Mouse (Mus musculus): ENCODE results near the gene Pou3f1. TPM values are rescaled to one million over a fixed set of nuclear protein-coding genes. Genes with fewer than 3 reads are reported as not detected.

Gene Pou3f1
- polyA plus RNA-seq, 1 experiment from 2014 or later: 0.10 TPM

GRCm38 (mm10) chr4:124631456-124631855, 25.2 kb upstream of the Pou3f1 start:
- no peaks in the 10 kb centered on the region; the same call in 1 of the 2 replicates for H3K27me3 ChIP-seq (replicated peaks; ENCODE audit: insufficient read depth, low read length)
- no peak overlapping the region for H3K9ac ChIP-seq (replicated peaks; ENCODE audit: low read depth)
- H3K4me2 ChIP-seq (replicated peaks; ENCODE audit: low read depth, low read length): no peak overlapping the region
- no peak for ATAC-seq
- no peak overlapping the region for H3K4me3 ChIP-seq (ENCODE audit: low read depth, low read length)
- TF ChIP-seq EP300 (IDR thresholded peaks at IDR 0.05): no peak
- no peak for TF ChIP-seq CTCF (IDR thresholded peaks at IDR 0.05)
- H3K36me3 ChIP-seq (ENCODE audit: insufficient read depth, low read length): no peaks in the 10 kb centered on the region
- H3K4me1 ChIP-seq (ENCODE audit: insufficient read depth, low read depth, low read length): no peaks in the 10 kb centered on the region
- WGBS: 41% methylated on average over 4 of the region's 4 CpGs
- no peaks in the 10 kb centered on the region for H3K9me3 ChIP-seq (ENCODE audit: low read length)
- H3K27ac ChIP-seq (ENCODE audit: low read length): no peak overlapping the region
- DNase-seq (ENCODE audit: low spot score): no peak

GRCm38 (mm10) chr4:124632856-124633255, 23.8 kb upstream of the Pou3f1 start:
- no peak overlapping the region for H3K9ac ChIP-seq (replicated peaks; ENCODE audit: low read depth)
- DNase-seq (ENCODE audit: low spot score) (no peak), ATAC-seq (no peak)
- no peak overlapping the region for H3K4me2 ChIP-seq (replicated peaks; ENCODE audit: low read depth, low read length)
- no peak overlapping the region for H3K27ac ChIP-seq (ENCODE audit: low read length)
- H3K27me3 ChIP-seq (replicated peaks; ENCODE audit: insufficient read depth, low read length): no peaks in the 10 kb centered on the region; the same call in 1 of the 2 replicates
- H3K4me3 ChIP-seq (ENCODE audit: low read depth, low read length): no peak overlapping the region
- H3K9me3 ChIP-seq (ENCODE audit: low read length): no peaks in the 10 kb centered on the region
- TF ChIP-seq EP300 (IDR thresholded peaks at IDR 0.05): no peak
- no peak for TF ChIP-seq CTCF (IDR thresholded peaks at IDR 0.05)
- WGBS: 72% methylated on average over 10 of the region's 10 CpGs
- H3K4me1 ChIP-seq (ENCODE audit: insufficient read depth, low read depth, low read length): no peaks in the 10 kb centered on the region
- no peaks in the 10 kb centered on the region for H3K36me3 ChIP-seq (ENCODE audit: insufficient read depth, low read length)

- peak; percentile 34 for DNase-seq (ENCODE audit: low spot score)
- Histone ChIP-seq H3K9me3 (ENCODE audit: low read length) (no peaks in the 10 kb centered on the region), H3K4me3 (ENCODE audit: low read depth, low read length) (no peak overlapping the region), H3K27ac (ENCODE audit: low read length) (no peak overlapping the region), H3K9ac (replicated peaks; ENCODE audit: low read depth) (no peak overlapping the region), H3K36me3 (ENCODE audit: insufficient read depth, low read length) (no peaks in the 10 kb centered on the region), H3K4me2 (replicated peaks; ENCODE audit: low read depth, low read length) (no peak overlapping the region), H3K4me1 (ENCODE audit: insufficient read depth, low read depth, low read length) (no peaks in the 10 kb centered on the region), H3K27me3 (replicated peaks; ENCODE audit: insufficient read depth, low read length) (no peaks in the 10 kb centered on the region; the same call in 1 of the 2 replicates)
- 3% methylated on average over 9 of the region's 9 CpGs for WGBS
- ATAC-seq: no peak
- TF ChIP-seq CTCF (IDR thresholded peaks at IDR 0.05): no peak
- no peak for TF ChIP-seq EP300 (IDR thresholded peaks at IDR 0.05)
Measured at GRCm38 (mm10) chr4:124633281-124633680, 23.3 kb upstream of the Pou3f1 start.

- H3K4me2 ChIP-seq (replicated peaks; ENCODE audit: low read depth, low read length): no peak overlapping the region
- TF ChIP-seq EP300 (IDR thresholded peaks at IDR 0.05) (no peak), CTCF (IDR thresholded peaks at IDR 0.05) (no peak)
- H3K36me3 ChIP-seq (ENCODE audit: insufficient read depth, low read length): no peaks in the 10 kb centered on the region
- WGBS: 30% methylated on average over 12 of the region's 12 CpGs
- H3K9me3 ChIP-seq (ENCODE audit: low read length): no peaks in the 10 kb centered on the region
- no peak overlapping the region for H3K9ac ChIP-seq (replicated peaks; ENCODE audit: low read depth)
- ATAC-seq: no peak
- no peak overlapping the region for H3K27ac ChIP-seq (ENCODE audit: low read length)
- 0 out of 2 replicates have a peak, but pooled peaks cover 3% of the 10 kb centered on the region for H3K27me3 ChIP-seq (replicated peaks; ENCODE audit: insufficient read depth, low read length)
- H3K4me1 ChIP-seq (ENCODE audit: insufficient read depth, low read depth, low read length): no peaks in the 10 kb centered on the region
- H3K4me3 ChIP-seq (ENCODE audit: low read depth, low read length): no peak overlapping the region
- DNase-seq (ENCODE audit: low spot score): no peak
Measured at GRCm38 (mm10) chr4:124639715-124640114, 16.9 kb upstream of the Pou3f1 start.

- Histone ChIP-seq H3K4me2 (replicated peaks; ENCODE audit: low read depth, low read length) (no peak overlapping the region), H3K9ac (replicated peaks; ENCODE audit: low read depth) (no peak overlapping the region), H3K36me3 (ENCODE audit: insufficient read depth, low read length) (no peaks in the 10 kb centered on the region), H3K4me1 (ENCODE audit: insufficient read depth, low read depth, low read length) (no peaks in the 10 kb centered on the region), H3K27me3 (replicated peaks; ENCODE audit: insufficient read depth, low read length) (0 out of 2 replicates have a peak, but pooled peaks cover 3% of the 10 kb centered on the region), H3K27ac (ENCODE audit: low read length) (no peak overlapping the region), H3K4me3 (ENCODE audit: low read depth, low read length) (no peak overlapping the region), H3K9me3 (ENCODE audit: low read length) (no peaks in the 10 kb centered on the region)
- WGBS: 86% methylated on average over 9 of the region's 9 CpGs
- ATAC-seq (no peak), DNase-seq (ENCODE audit: low spot score) (no peak)
- TF ChIP-seq CTCF (IDR thresholded peaks at IDR 0.05) (no peak), EP300 (IDR thresholded peaks at IDR 0.05) (no peak)
Measured at GRCm38 (mm10) chr4:124643859-124644258, 12.7 kb upstream of the Pou3f1 start.

- Histone ChIP-seq H3K4me2 (replicated peaks; ENCODE audit: low read depth, low read length) (no peak overlapping the region), H3K9me3 (ENCODE audit: low read length) (no peaks in the 10 kb centered on the region), H3K27me3 (replicated peaks; ENCODE audit: insufficient read depth, low read length) (0 out of 2 replicates have a peak, but pooled peaks cover 3% of the 10 kb centered on the region), H3K27ac (ENCODE audit: low read length) (no peak overlapping the region), H3K36me3 (ENCODE audit: insufficient read depth, low read length) (no peaks in the 10 kb centered on the region), H3K9ac (replicated peaks; ENCODE audit: low read depth) (no peak overlapping the region), H3K4me3 (ENCODE audit: low read depth, low read length) (no peak overlapping the region), H3K4me1 (ENCODE audit: insufficient read depth, low read depth, low read length) (no peaks in the 10 kb centered on the region)
- no peak for ATAC-seq
- TF ChIP-seq CTCF (IDR thresholded peaks at IDR 0.05) (no peak), EP300 (IDR thresholded peaks at IDR 0.05) (no peak)
- peak; percentile 11 for DNase-seq (ENCODE audit: low spot score)
- WGBS: 22% methylated on average over 3 of the region's 3 CpGs
Measured at GRCm38 (mm10) chr4:124644974-124645433, 11.6 kb upstream of the Pou3f1 start.
